Mouse (Mus musculus): Measurements from ENCODE around the gene Actl6a. TPM values are rescaled to one million over a fixed set of nuclear protein-coding genes. Genes with fewer than 3 reads are reported as not detected.

The Actl6a gene
- polyA plus RNA-seq, 1 experiment from 2014 or later = 159 TPM

- H3K9me3 ChIP-seq (ENCODE audit: control insufficient read depth, low read length) = no peaks in the 10 kb centered on the region
- no peak overlapping the region; the same call in 1 of the 2 replicates for H3K4me2 ChIP-seq (ENCODE audit: low read length)
- no peaks in the 10 kb centered on the region for H3K27me3 ChIP-seq (replicated peaks; ENCODE audit: control insufficient read depth, insufficient read depth, low read length)
- no peak overlapping the region for H3K9ac ChIP-seq (ENCODE audit: low read length)
- 0 out of 2 replicates have a peak overlapping the region, but pooled peaks have one; percentile 28 for H3K27ac ChIP-seq (ENCODE audit: low read depth)
- no peak overlapping the region for H3K4me3 ChIP-seq (ENCODE audit: low read depth, low read length)
- H3K4me1 ChIP-seq (replicated peaks; ENCODE audit: control insufficient read depth, insufficient read depth, low read length) = peaks cover 4% of the 10 kb centered on the region; the same call in 1 of the 2 replicates
- ATAC-seq (replicated peaks; ENCODE audit: low FRiP score, low TSS enrichment, low read depth) (no peak), DNase-seq (ENCODE audit: low spot score) (no peak)
- no peaks in the 10 kb centered on the region for H3K36me3 ChIP-seq (ENCODE audit: control insufficient read depth, insufficient read depth, low read length)
- 72% methylated on average over 9 of the region's 9 CpGs for WGBS
Measured at GRCm38 (mm10) chr3:32668256-32668959, 37.7 kb upstream of the Actl6a start.

GRCm38 (mm10) chr3:32669211-32669610 lies 36.9 kb upstream of the Actl6a start:
- Histone ChIP-seq H3K4me2 (ENCODE audit: low read length) (peak overlapping the region; percentile 3; the same call in 1 of the 2 replicates), H3K9ac (ENCODE audit: low read length) (no peak overlapping the region), H3K36me3 (ENCODE audit: control insufficient read depth, insufficient read depth, low read length) (no peaks in the 10 kb centered on the region), H3K27me3 (replicated peaks; ENCODE audit: control insufficient read depth, insufficient read depth, low read length) (no peaks in the 10 kb centered on the region), H3K27ac (ENCODE audit: low read depth) (peak overlapping the region; percentile 28; the same call in 1 of the 2 replicates), H3K9me3 (ENCODE audit: control insufficient read depth, low read length) (no peaks in the 10 kb centered on the region), H3K4me1 (replicated peaks; ENCODE audit: control insufficient read depth, insufficient read depth, low read length) (peaks cover 4% of the 10 kb centered on the region; the same call in 1 of the 2 replicates), H3K4me3 (ENCODE audit: low read depth, low read length) (no peak overlapping the region)
- 71% methylated on average over 6 of the region's 6 CpGs for WGBS
- ATAC-seq (replicated peaks; ENCODE audit: low FRiP score, low TSS enrichment, low read depth) (no peak), DNase-seq (ENCODE audit: low spot score) (no peak)

- 93% methylated on average over 4 of the region's 4 CpGs for WGBS
Measured at GRCm38 (mm10) chr3:32670196-32670595, 35.9 kb upstream of the Actl6a start.

GRCm38 (mm10) chr3:32673151-32673550 lies 32.9 kb upstream of the Actl6a start:
- no peak for DNase-seq (ENCODE audit: low spot score)
- Histone ChIP-seq H3K27ac (ENCODE audit: low read depth) (no peak overlapping the region), H3K4me3 (ENCODE audit: low read depth, low read length) (no peak overlapping the region), H3K36me3 (ENCODE audit: control insufficient read depth, insufficient read depth, low read length) (no peaks in the 10 kb centered on the region), H3K4me2 (ENCODE audit: low read length) (no peak overlapping the region), H3K9me3 (ENCODE audit: control insufficient read depth, low read length) (no peaks in the 10 kb centered on the region), H3K4me1 (replicated peaks; ENCODE audit: control insufficient read depth, insufficient read depth, low read length) (peaks cover 4% of the 10 kb centered on the region; the same call in 1 of the 2 replicates), H3K9ac (ENCODE audit: low read length) (no peak overlapping the region), H3K27me3 (replicated peaks; ENCODE audit: control insufficient read depth, insufficient read depth, low read length) (no peaks in the 10 kb centered on the region)
- ATAC-seq (replicated peaks; ENCODE audit: low FRiP score, low TSS enrichment, low read depth) = no peak

More at GRCm38 (mm10) chr3:32670196-32670595, 35.9 kb upstream of the Actl6a start:
- Histone ChIP-seq H3K27me3 (replicated peaks; ENCODE audit: control insufficient read depth, insufficient read depth, low read length) (no peaks in the 10 kb centered on the region), H3K4me3 (ENCODE audit: low read depth, low read length) (no peak overlapping the region), H3K27ac (ENCODE audit: low read depth) (no peak overlapping the region), H3K9ac (ENCODE audit: low read length) (no peak overlapping the region), H3K4me1 (replicated peaks; ENCODE audit: control insufficient read depth, insufficient read depth, low read length) (peaks cover 4% of the 10 kb centered on the region; the same call in 1 of the 2 replicates), H3K9me3 (ENCODE audit: control insufficient read depth, low read length) (no peaks in the 10 kb centered on the region), H3K4me2 (ENCODE audit: low read length) (no peak overlapping the region), H3K36me3 (ENCODE audit: control insufficient read depth, insufficient read depth, low read length) (no peaks in the 10 kb centered on the region)
- no peak for DNase-seq (ENCODE audit: low spot score)
- ATAC-seq (replicated peaks; ENCODE audit: low FRiP score, low TSS enrichment, low read depth) = no peak

GRCm38 (mm10) chr3:32676393-32676792 lies 29.7 kb upstream of the Actl6a start:
- ATAC-seq (replicated peaks; ENCODE audit: low FRiP score, low TSS enrichment, low read depth) (no peak), DNase-seq (ENCODE audit: low spot score) (no peak)
- 79% methylated on average over 6 of the region's 6 CpGs for WGBS

GRCm38 (mm10) chr3:32682910-32683531 lies 23.1 kb upstream of the Actl6a start:
- DNase-seq (ENCODE audit: low spot score) (no peak), ATAC-seq (replicated peaks; ENCODE audit: low FRiP score, low TSS enrichment, low read depth) (no peak)
- no peak overlapping the region for H3K27ac ChIP-seq (ENCODE audit: low read depth)
- WGBS = 76% methylated on average over 11 of the region's 12 CpGs
- no peak overlapping the region for H3K9ac ChIP-seq (ENCODE audit: low read length)
- H3K36me3 ChIP-seq (ENCODE audit: control insufficient read depth, insufficient read depth, low read length) = no peaks in the 10 kb centered on the region
- no peak overlapping the region for H3K4me2 ChIP-seq (ENCODE audit: low read length)
- no peaks in the 10 kb centered on the region for H3K9me3 ChIP-seq (ENCODE audit: control insufficient read depth, low read length)
- H3K4me1 ChIP-seq (replicated peaks; ENCODE audit: control insufficient read depth, insufficient read depth, low read length) = no peaks in the 10 kb centered on the region
- no peaks in the 10 kb centered on the region for H3K27me3 ChIP-seq (replicated peaks; ENCODE audit: control insufficient read depth, insufficient read depth, low read length)
- no peak overlapping the region for H3K4me3 ChIP-seq (ENCODE audit: low read depth, low read length)

More at GRCm38 (mm10) chr3:32676393-32676792, 29.7 kb upstream of the Actl6a start:
- Histone ChIP-seq H3K4me2 (ENCODE audit: low read length) (no peak overlapping the region), H3K36me3 (ENCODE audit: control insufficient read depth, insufficient read depth, low read length) (no peaks in the 10 kb centered on the region), H3K27me3 (replicated peaks; ENCODE audit: control insufficient read depth, insufficient read depth, low read length) (no peaks in the 10 kb centered on the region), H3K4me3 (ENCODE audit: low read depth, low read length) (no peak overlapping the region), H3K27ac (ENCODE audit: low read depth) (no peak overlapping the region), H3K9ac (ENCODE audit: low read length) (no peak overlapping the region), H3K4me1 (replicated peaks; ENCODE audit: control insufficient read depth, insufficient read depth, low read length) (no peaks in the 10 kb centered on the region), H3K9me3 (ENCODE audit: control insufficient read depth, low read length) (no peaks in the 10 kb centered on the region)

GRCm38 (mm10) chr3:32684631-32685030 lies 21.5 kb upstream of the Actl6a start:
- Histone ChIP-seq H3K4me1 (replicated peaks; ENCODE audit: control insufficient read depth, insufficient read depth, low read length) (no peaks in the 10 kb centered on the region), H3K27me3 (replicated peaks; ENCODE audit: control insufficient read depth, insufficient read depth, low read length) (no peaks in the 10 kb centered on the region), H3K4me3 (ENCODE audit: low read depth, low read length) (no peak overlapping the region), H3K9ac (ENCODE audit: low read length) (no peak overlapping the region), H3K4me2 (ENCODE audit: low read length) (no peak overlapping the region), H3K9me3 (ENCODE audit: control insufficient read depth, low read length) (no peaks in the 10 kb centered on the region), H3K36me3 (ENCODE audit: control insufficient read depth, insufficient read depth, low read length) (no peaks in the 10 kb centered on the region), H3K27ac (ENCODE audit: low read depth) (no peak overlapping the region)
- ATAC-seq (replicated peaks; ENCODE audit: low FRiP score, low TSS enrichment, low read depth) (no peak), DNase-seq (ENCODE audit: low spot score) (no peak)
- 80% methylated on average over 3 of the region's 3 CpGs for WGBS

GRCm38 (mm10) chr3:32686537-32686936 lies 19.6 kb upstream of the Actl6a start:
- H3K27me3 ChIP-seq (replicated peaks; ENCODE audit: control insufficient read depth, insufficient read depth, low read length) = no peaks in the 10 kb centered on the region
- no peaks in the 10 kb centered on the region for H3K4me1 ChIP-seq (replicated peaks; ENCODE audit: control insufficient read depth, insufficient read depth, low read length)
- no peak overlapping the region for H3K27ac ChIP-seq (ENCODE audit: low read depth)
- ATAC-seq (replicated peaks; ENCODE audit: low FRiP score, low TSS enrichment, low read depth) (no peak), DNase-seq (ENCODE audit: low spot score) (no peak)
- no peaks in the 10 kb centered on the region for H3K36me3 ChIP-seq (ENCODE audit: control insufficient read depth, insufficient read depth, low read length)
- H3K9ac ChIP-seq (ENCODE audit: low read length) = no peak overlapping the region
- H3K9me3 ChIP-seq (ENCODE audit: control insufficient read depth, low read length) = no peaks in the 10 kb centered on the region
- H3K4me2 ChIP-seq (ENCODE audit: low read length) = no peak overlapping the region
- no peak overlapping the region for H3K4me3 ChIP-seq (ENCODE audit: low read depth, low read length)
- 44% methylated on average over 1 of the region's 1 CpGs for WGBS

All from intestine, embryonic 14.5 days (tissue).